Mouse (Mus musculus) heart, embryonic 11.5 days (tissue): ENCODE data around the gene Asgr2. TPM values are rescaled to one million over a fixed set of nuclear protein-coding genes. Genes with fewer than 3 reads are reported as not detected.
A peak's percentile ranks its signal among the peaks of the same experiment; 100 is the strongest.

ENCODE experiments used
- ATAC-seq: fragments of 200-750 bp; cut with Nextera tagmentation; replicated peaks from 2 replicates; pipeline ENCODE4 v1.8.0; 2017; ENCODE audit warnings: moderate library complexity; ENCODE audit not compliant: insufficient number of reproducible peaks, low FRiP score, low TSS enrichment
- H3K27ac ChIP-seq: fragments of 300-500 bp; sonication (generic); 2 replicates; pipeline ENCODE4 v1.5.1; 2014; ENCODE audit warnings: mild to moderate bottlenecking, low read depth, low read length
- H3K27me3 ChIP-seq: fragments of 300-500 bp; sonication (generic); 2 replicates; pipeline ENCODE4 v1.6.1; 2014; ENCODE audit warnings: mild to moderate bottlenecking, low read length, mixed read lengths; ENCODE audit not compliant: control insufficient read depth, insufficient read depth
- H3K36me3 ChIP-seq: fragments of 300-500 bp; sonication (generic); 2 replicates; pipeline ENCODE4 v1.6.1; 2014; ENCODE audit warnings: mild to moderate bottlenecking, low read length, moderate library complexity, mixed read lengths; ENCODE audit not compliant: control insufficient read depth, insufficient read depth
- H3K4me1 ChIP-seq: fragments of 300-500 bp; sonication (generic); 2 replicates; pipeline ENCODE4 v1.6.1; 2014; ENCODE audit warnings: low read length; ENCODE audit not compliant: control insufficient read depth, insufficient read depth
- H3K4me2 ChIP-seq: fragments of 300-500 bp; sonication (generic); 2 replicates; pipeline ENCODE4 v1.6.1; 2014; ENCODE audit warnings: mild to moderate bottlenecking, moderate library complexity
- H3K4me3 ChIP-seq: fragments of 300-500 bp; sonication (generic); 2 replicates; pipeline ENCODE4 v1.5.1; 2014; ENCODE audit warnings: low read depth, low read length
- H3K9ac ChIP-seq: fragments of 300-500 bp; sonication (generic); 2 replicates; pipeline ENCODE4 v1.6.1; 2014; ENCODE audit warnings: mild to moderate bottlenecking, low read depth, low read length, moderate library complexity
- H3K9me3 ChIP-seq: fragments of 300-500 bp; sonication (generic); replicated peaks from 2 replicates; pipeline ENCODE4 v1.6.1; 2016; ENCODE audit warnings: low read length; ENCODE audit not compliant: control insufficient read depth
- WGBS: fragments of 180-500 bp; shearing (Covaris S2); extraction: QIAGEN DNeasy Blood & Tissue Kit; methylation state at CpG from one replicate; pipeline ENCODE4 v1.1.7; 2014; ENCODE audit not compliant: insufficient replicate concordance; 5-methylcytosine and 5-hydroxymethylcytosine counted together
- polyA plus RNA-seq: library from polyadenylated mRNA; unstranded; fragments of >200 nt; fragmentation: Nextera tagmentation; extraction: Ambion mirVana; gene quantifications from 2 replicates; pipeline ENCODE4 v1.2.1, GENCODE M21; 2014

Asgr2 gene
- polyA plus RNA-seq, 1 experiment from 2014 or later = 0.57 TPM

DNA sequence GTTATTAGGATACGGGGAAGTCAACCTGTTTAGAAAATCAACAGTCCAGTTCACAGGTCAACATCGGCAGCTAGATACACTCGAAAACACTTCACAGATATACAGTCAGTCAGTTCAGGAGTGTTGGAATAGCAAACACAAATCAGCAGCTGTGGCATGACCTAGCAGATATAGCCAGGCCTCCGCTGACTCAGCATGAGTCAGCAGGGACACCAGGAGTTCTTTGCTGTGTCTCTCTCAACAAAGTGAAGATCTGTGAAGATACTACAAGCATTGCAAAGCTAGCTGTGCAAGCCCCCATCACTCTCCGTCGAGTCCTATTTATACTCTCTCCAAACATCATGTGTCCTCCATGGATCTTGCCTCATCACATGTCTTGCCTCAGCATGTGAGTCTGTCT is 16.9 kb upstream of the Asgr2 start:
- Histone ChIP-seq H3K4me2 (no peak overlapping the region), H3K9me3 (no peaks in the 10 kb centered on the region), H3K4me3 (no peak overlapping the region), H3K36me3 (no peaks in the 10 kb centered on the region), H3K27ac (peak overlapping the region; percentile 87), H3K9ac (no peak overlapping the region), H3K4me1 (0 out of 2 replicates have a peak, but pooled peaks cover 2% of the 10 kb centered on the region), H3K27me3 (no peaks in the 10 kb centered on the region; the same call in 1 of the 2 replicates)
- ATAC-seq = peak; percentile 82
- WGBS = 74% methylated on average over 6 of the region's 6 CpGs

DNA sequence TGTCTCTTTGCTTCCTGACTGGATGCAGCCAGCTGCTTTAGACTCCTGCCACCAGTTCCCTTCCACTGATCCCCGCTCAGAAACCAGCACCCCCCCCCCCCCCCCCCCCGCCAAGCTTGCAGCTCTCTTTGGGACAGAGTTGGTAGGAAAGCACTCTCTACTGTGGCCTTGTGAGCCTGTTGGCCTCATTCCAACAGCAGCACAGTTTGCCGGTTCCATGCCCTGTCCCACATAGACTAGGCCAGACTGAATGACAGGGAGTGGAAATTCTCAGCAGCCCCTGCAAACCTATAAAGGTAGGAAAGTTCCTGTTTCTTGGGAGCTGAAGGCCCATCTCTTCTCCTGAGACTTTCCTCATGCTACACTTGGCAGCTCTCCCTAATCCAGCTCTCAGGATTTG is 15.0 kb upstream of the Asgr2 start:
- WGBS = 31% methylated on average over 3 of the region's 3 CpGs
- H3K27ac ChIP-seq = no peak overlapping the region
- H3K36me3 ChIP-seq = no peaks in the 10 kb centered on the region
- no peaks in the 10 kb centered on the region; the same call in 1 of the 2 replicates for H3K27me3 ChIP-seq
- H3K4me3 ChIP-seq = no peak overlapping the region
- no peak overlapping the region for H3K4me2 ChIP-seq
- H3K4me1 ChIP-seq = 0 out of 2 replicates have a peak, but pooled peaks cover 2% of the 10 kb centered on the region
- no peaks in the 10 kb centered on the region for H3K9me3 ChIP-seq
- ATAC-seq = no peak
- no peak overlapping the region for H3K9ac ChIP-seq

DNA sequence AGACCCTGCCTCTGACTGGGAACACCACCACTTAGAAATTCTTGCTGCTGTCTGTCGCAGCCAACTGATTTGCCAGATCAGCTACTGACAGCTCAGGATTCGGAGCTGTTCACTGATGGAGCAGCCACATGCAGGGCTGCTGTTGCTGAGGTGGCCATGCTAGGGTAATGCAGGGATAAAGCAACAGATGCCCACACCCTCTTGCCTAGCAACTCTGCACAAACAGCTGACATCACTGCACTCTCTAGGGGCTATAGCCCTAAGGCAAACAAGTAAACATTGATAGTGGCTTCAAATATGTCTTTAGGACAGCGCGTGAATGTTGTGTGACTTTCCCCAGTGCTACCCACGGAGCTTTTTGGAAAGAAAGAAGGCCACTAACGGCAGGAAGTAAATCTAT is 13.3 kb upstream of the Asgr2 start:
- Histone ChIP-seq H3K4me3 (no peak overlapping the region), H3K27me3 (no peaks in the 10 kb centered on the region), H3K9me3 (no peaks in the 10 kb centered on the region), H3K4me1 (0 out of 2 replicates have a peak, but pooled peaks cover 2% of the 10 kb centered on the region), H3K27ac (no peak overlapping the region), H3K9ac (no peak overlapping the region), H3K36me3 (no peaks in the 10 kb centered on the region), H3K4me2 (no peak overlapping the region)
- no peak for ATAC-seq
- 65% methylated on average over 6 of the region's 6 CpGs for WGBS

- WGBS = 77% methylated on average over 7 of the region's 7 CpGs
- Histone ChIP-seq H3K4me2 (no peak overlapping the region), H3K9me3 (no peaks in the 10 kb centered on the region), H3K4me1 (0 out of 2 replicates have a peak, but pooled peaks cover under 1% of the 10 kb centered on the region), H3K9ac (no peak overlapping the region), H3K27ac (no peak overlapping the region), H3K36me3 (no peaks in the 10 kb centered on the region), H3K4me3 (no peak overlapping the region), H3K27me3 (no peaks in the 10 kb centered on the region)
- ATAC-seq = no peak
Measured at GRCm38 (mm10) chr11:70079928-70080327, 12.5 kb upstream of the Asgr2 start.

DNA sequence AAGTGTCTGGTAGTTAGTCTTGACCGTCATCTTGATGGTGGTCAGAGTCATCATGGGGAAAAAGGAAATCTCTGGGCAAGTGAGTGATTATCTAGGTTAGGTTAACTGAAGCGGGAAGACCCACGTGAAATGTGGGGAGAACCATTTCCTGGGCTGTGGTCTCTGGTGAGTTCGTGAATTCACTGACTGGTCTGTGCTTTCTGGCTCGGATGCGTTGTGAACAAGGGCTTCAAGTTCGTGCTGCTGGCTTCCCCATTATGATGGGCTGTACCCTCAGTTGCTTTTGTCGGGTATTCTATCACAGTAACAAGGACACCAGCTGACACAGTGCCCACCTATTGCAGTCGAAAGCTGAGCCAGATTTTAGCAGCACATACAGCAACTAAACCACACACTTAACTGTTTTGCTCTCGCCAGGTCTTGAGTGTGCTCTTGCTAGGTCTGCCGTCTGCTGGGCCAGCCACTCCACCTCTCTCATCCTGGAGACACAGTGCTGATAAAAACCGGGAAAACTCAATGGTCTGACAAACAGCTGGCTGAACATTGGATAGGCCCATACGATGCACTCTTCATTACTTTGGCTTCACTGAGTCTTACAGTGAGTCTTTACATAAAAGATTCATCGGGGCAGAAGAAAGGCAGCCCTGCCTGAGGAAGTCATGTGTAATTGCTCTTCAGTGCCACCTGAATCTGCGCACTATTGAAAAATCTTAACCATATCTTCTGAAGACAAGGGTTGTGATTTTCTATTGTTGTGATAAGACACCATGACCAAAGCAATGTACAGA is 11.4 kb upstream of the Asgr2 start:
- Histone ChIP-seq H3K9ac (no peak overlapping the region), H3K9me3 (no peaks in the 10 kb centered on the region), H3K27ac (no peak overlapping the region), H3K4me2 (no peak overlapping the region), H3K4me1 (no peaks in the 10 kb centered on the region), H3K27me3 (no peaks in the 10 kb centered on the region), H3K4me3 (no peak overlapping the region), H3K36me3 (no peaks in the 10 kb centered on the region)
- 77% methylated on average over 15 of the region's 15 CpGs for WGBS
- ATAC-seq = no peak

DNA sequence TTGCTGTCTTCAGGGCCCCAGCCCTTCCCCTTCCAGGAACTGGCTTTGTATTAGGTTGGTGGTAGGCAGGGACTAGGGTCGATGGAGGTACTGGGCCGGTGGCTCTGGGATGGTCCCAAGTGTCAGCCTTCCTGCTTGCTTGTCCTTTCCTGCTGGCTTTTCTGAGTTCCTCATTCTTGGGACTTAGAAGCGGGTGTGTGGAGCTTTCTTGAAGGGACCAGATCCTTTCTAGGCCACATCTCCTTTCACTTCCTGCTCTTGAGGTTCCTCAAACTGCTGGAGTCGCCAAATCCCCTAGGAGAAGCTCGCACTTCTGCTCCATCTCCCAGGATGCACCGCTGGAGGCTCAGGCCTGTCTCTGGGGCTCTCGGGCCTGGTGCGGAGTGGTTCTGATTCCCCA is 7.9 kb upstream of the Asgr2 start:
- Histone ChIP-seq H3K36me3 (no peaks in the 10 kb centered on the region), H3K27ac (no peak overlapping the region), H3K4me2 (no peak overlapping the region), H3K9me3 (no peaks in the 10 kb centered on the region), H3K9ac (no peak overlapping the region), H3K4me3 (no peak overlapping the region), H3K4me1 (no peaks in the 10 kb centered on the region), H3K27me3 (no peaks in the 10 kb centered on the region)
- no peak for ATAC-seq
- 74% methylated on average over 8 of the region's 8 CpGs for WGBS

GRCm38 (mm10) chr11:70097396-70097795 is 5.0 kb downstream of the Asgr2 start:
- no peaks in the 10 kb centered on the region for H3K36me3 ChIP-seq
- no peak overlapping the region for H3K9ac ChIP-seq
- no peaks in the 10 kb centered on the region for H3K9me3 ChIP-seq
- H3K27ac ChIP-seq = no peak overlapping the region
- H3K27me3 ChIP-seq = no peaks in the 10 kb centered on the region
- no peak overlapping the region for H3K4me2 ChIP-seq
- H3K4me1 ChIP-seq = no peaks in the 10 kb centered on the region
- no peak for ATAC-seq
- no peak overlapping the region for H3K4me3 ChIP-seq
- 68% methylated on average over 11 of the region's 11 CpGs for WGBS

- 81% methylated on average over 2 of the region's 2 CpGs for WGBS
- H3K27ac ChIP-seq = no peak overlapping the region
- H3K9ac ChIP-seq = no peak overlapping the region
- H3K4me2 ChIP-seq = no peak overlapping the region
- H3K9me3 ChIP-seq = no peaks in the 10 kb centered on the region
- no peak overlapping the region for H3K4me3 ChIP-seq
- no peak for ATAC-seq
- no peaks in the 10 kb centered on the region for H3K4me1 ChIP-seq
- H3K36me3 ChIP-seq = no peaks in the 10 kb centered on the region
- no peaks in the 10 kb centered on the region for H3K27me3 ChIP-seq
Measured at GRCm38 (mm10) chr11:70099102-70099501, 6.7 kb downstream of the Asgr2 start.

GRCm38 (mm10) chr11:70099809-70100208 is 7.4 kb downstream of the Asgr2 start:
- ATAC-seq = no peak
- H3K9ac ChIP-seq = no peak overlapping the region
- H3K4me3 ChIP-seq = no peak overlapping the region
- H3K9me3 ChIP-seq = no peaks in the 10 kb centered on the region
- 68% methylated on average over 2 of the region's 2 CpGs for WGBS
- no peak overlapping the region for H3K27ac ChIP-seq
- H3K4me2 ChIP-seq = no peak overlapping the region
- H3K4me1 ChIP-seq = no peaks in the 10 kb centered on the region
- H3K27me3 ChIP-seq = no peaks in the 10 kb centered on the region
- H3K36me3 ChIP-seq = no peaks in the 10 kb centered on the region
